In genomic region chr17:64540411-64540810, GRCm38 (mm10) we compare ENCODE assay signal across 21 mouse cellular contexts.
DNase-seq lines count a peak whose midpoint lies in the region; ATAC-seq and TF ChIP-seq lines count a peak whose summit lies in the region.
"Had no signal": no experiment of that assay in that cellular context is flagged by ENCODE, and none has a peak within 500 bp of the region (broad histone marks: within the 10 kb centered on the region; RNA-seq: fewer than 3 reads in every experiment).

No protein-coding gene starts in this region.

- H3K9me3 ChIP-seq in forebrain, embryonic 14.5 days (replicated peaks; ENCODE audit: control insufficient read depth, low read length) = no peaks in the 10 kb centered on the region
- no peaks in the 10 kb centered on the region for H3K9me3 ChIP-seq in forebrain, embryonic 12.5 days
- H3K9me3 ChIP-seq in midbrain, embryonic 12.5 days = no peaks in the 10 kb centered on the region
- no peaks in the 10 kb centered on the region for H3K9me3 ChIP-seq in midbrain, postnatal 0 days (ENCODE audit: low read length)
- H3K9me3 ChIP-seq in midbrain, embryonic 13.5 days = no peaks in the 10 kb centered on the region
- H3K9me3 ChIP-seq: embryonic facial prominence, embryonic 15.5 days; heart, embryonic 12.5 days; hindbrain, embryonic 10.5 days had no signal

- 79% methylated on average over 8 of the region's 8 CpGs for WGBS in forebrain, embryonic 14.5 days
- 81% methylated on average over 8 of the region's 8 CpGs for WGBS in forebrain, embryonic 12.5 days
- 62% methylated on average over 8 of the region's 8 CpGs for WGBS in midbrain, embryonic 12.5 days
- WGBS in midbrain, postnatal 0 days = 68% methylated on average over 8 of the region's 8 CpGs
- WGBS in midbrain, embryonic 13.5 days = 60% methylated on average over 8 of the region's 8 CpGs

- H3K4me2 ChIP-seq in forebrain, embryonic 14.5 days (ENCODE audit: low read length) = no peak overlapping the region
- no peak overlapping the region for H3K4me2 ChIP-seq in forebrain, embryonic 12.5 days
- H3K4me2 ChIP-seq in midbrain, embryonic 12.5 days (replicated peaks) = no peak overlapping the region
- H3K4me2 ChIP-seq in midbrain, postnatal 0 days (ENCODE audit: low read depth, low read length, poor library complexity, severe bottlenecking) = no peak overlapping the region
- no peak overlapping the region for H3K4me2 ChIP-seq in midbrain, embryonic 13.5 days (replicated peaks)
- H3K4me2 ChIP-seq: embryonic facial prominence, embryonic 15.5 days; heart, embryonic 12.5 days; hindbrain, embryonic 14.5 days had no signal

- peaks cover 4% of the 10 kb centered on the region; the same call in 1 of the 2 replicates for H3K4me1 ChIP-seq in forebrain, embryonic 14.5 days (ENCODE audit: control insufficient read depth, insufficient read depth, low read length)
- H3K4me1 ChIP-seq in forebrain, embryonic 12.5 days = peaks cover 20% of the 10 kb centered on the region; the same call in 1 of the 2 replicates
- H3K4me1 ChIP-seq in midbrain, embryonic 12.5 days = peaks cover 15% of the 10 kb centered on the region
- peaks cover 9% of the 10 kb centered on the region; the same call in 1 of the 2 replicates for H3K4me1 ChIP-seq in midbrain, postnatal 0 days (ENCODE audit: insufficient read depth, low read length)
- H3K4me1 ChIP-seq in midbrain, embryonic 13.5 days (replicated peaks) = peaks cover 24% of the 10 kb centered on the region
- H3K4me1 ChIP-seq: embryonic facial prominence, embryonic 15.5 days had no signal

- H3K27me3 ChIP-seq in forebrain, embryonic 14.5 days (replicated peaks; ENCODE audit: control insufficient read depth, insufficient read depth, low read length) = no peaks in the 10 kb centered on the region
- no peaks in the 10 kb centered on the region for H3K27me3 ChIP-seq in forebrain, embryonic 12.5 days
- H3K27me3 ChIP-seq in midbrain, embryonic 12.5 days = no peaks in the 10 kb centered on the region
- no peaks in the 10 kb centered on the region for H3K27me3 ChIP-seq in midbrain, postnatal 0 days (ENCODE audit: insufficient read depth, low read length)
- no peaks in the 10 kb centered on the region for H3K27me3 ChIP-seq in midbrain, embryonic 13.5 days
- H3K27me3 ChIP-seq: CH12.LX; embryonic facial prominence, embryonic 15.5 days; heart, embryonic 12.5 days had no signal

- no peak overlapping the region for H3K27ac ChIP-seq in forebrain, embryonic 14.5 days (ENCODE audit: low read depth, low read length)
- H3K27ac ChIP-seq in forebrain, embryonic 12.5 days = no peak overlapping the region
- no peak overlapping the region for H3K27ac ChIP-seq in midbrain, embryonic 12.5 days (replicated peaks)
- H3K27ac ChIP-seq in midbrain, postnatal 0 days (ENCODE audit: low read depth, low read length) = no peak overlapping the region
- no peak overlapping the region for H3K27ac ChIP-seq in midbrain, embryonic 13.5 days
- H3K27ac ChIP-seq: embryonic facial prominence, embryonic 15.5 days; gastrocnemius, adult 2 months; hindbrain, embryonic 10.5 days; hindbrain, embryonic 14.5 days had no signal

- no peak overlapping the region for H3K4me3 ChIP-seq in forebrain, embryonic 14.5 days (ENCODE audit: low read depth, low read length)
- H3K4me3 ChIP-seq in forebrain, embryonic 12.5 days (replicated peaks) = no peak overlapping the region
- H3K4me3 ChIP-seq in midbrain, embryonic 12.5 days = no peak overlapping the region
- H3K4me3 ChIP-seq in midbrain, postnatal 0 days (ENCODE audit: low read depth, low read length) = no peak overlapping the region
- no peak overlapping the region for H3K4me3 ChIP-seq in midbrain, embryonic 13.5 days (replicated peaks)
- H3K4me3 ChIP-seq: embryonic facial prominence, embryonic 15.5 days; erythroblast, embryonic 14.5 days; gastrocnemius, adult 2 months; heart, embryonic 12.5 days; hindbrain, embryonic 10.5 days had no signal

- TF ChIP-seq CTCF in midbrain, postnatal 0 days (IDR thresholded peaks at IDR 0.05) = no peak

- H3K9ac ChIP-seq in forebrain, embryonic 14.5 days (ENCODE audit: low read length) = no peak overlapping the region
- no peak overlapping the region for H3K9ac ChIP-seq in forebrain, embryonic 12.5 days
- H3K9ac ChIP-seq in midbrain, embryonic 12.5 days (replicated peaks) = no peak overlapping the region
- H3K9ac ChIP-seq in midbrain, postnatal 0 days (replicated peaks; ENCODE audit: low read length, poor library complexity, severe bottlenecking) = no peak overlapping the region
- H3K9ac ChIP-seq in midbrain, embryonic 13.5 days (replicated peaks) = no peak overlapping the region
- H3K9ac ChIP-seq: embryonic facial prominence, embryonic 15.5 days; heart, embryonic 12.5 days; hindbrain, embryonic 14.5 days had no signal

- DNase-seq in forebrain, embryonic 14.5 days (ENCODE audit: low spot score) = peak; percentile 48
- DNase-seq in midbrain, postnatal 0 days (ENCODE audit: low spot score) = no peak
- no peak for DNase-seq in left cerebral cortex, postnatal 4 days
- DNase-seq in left cerebral cortex, adult 18-20 months (ENCODE audit: low spot score in 2 of 2) = no peak
- DNase-seq: adrenal gland, postnatal 14 days; cerebellum, adult 18-20 months; cerebellum, postnatal 10 days; embryo, embryonic 11 days; gastrocnemius, adult 2 months; gastrocnemius, postnatal 25 days had no signal

- no peaks in the 10 kb centered on the region for H3K36me3 ChIP-seq in forebrain, embryonic 14.5 days (ENCODE audit: control insufficient read depth, insufficient read depth, low read length)
- no peaks in the 10 kb centered on the region for H3K36me3 ChIP-seq in forebrain, embryonic 12.5 days (replicated peaks)
- no peaks in the 10 kb centered on the region for H3K36me3 ChIP-seq in midbrain, embryonic 12.5 days
- no peaks in the 10 kb centered on the region for H3K36me3 ChIP-seq in midbrain, postnatal 0 days (ENCODE audit: insufficient read depth, low read length)
- no peaks in the 10 kb centered on the region for H3K36me3 ChIP-seq in midbrain, embryonic 13.5 days
- H3K36me3 ChIP-seq: embryonic facial prominence, embryonic 15.5 days; heart, embryonic 12.5 days; hindbrain, embryonic 10.5 days had no signal

- intact Hi-C loops in left cerebral cortex, postnatal 4 days (cut with DNase I) = no loop called here

- ATAC-seq in forebrain, embryonic 14.5 days = peak; percentile 74; the same call in 1 of the 2 replicates
- ATAC-seq in forebrain, embryonic 12.5 days (ENCODE audit: low FRiP score) = no peak
- ATAC-seq in midbrain, embryonic 12.5 days (ENCODE audit: low FRiP score, low read depth) = peak; percentile 41
- no peak for ATAC-seq in midbrain, postnatal 0 days (ENCODE audit: low FRiP score)
- ATAC-seq in midbrain, embryonic 13.5 days = peak; percentile 53; the same call in 1 of the 2 replicates
- ATAC-seq: activated CD4-positive, CD25-positive, alpha-beta regulatory T cell, adult 4 months; Patski had no signal

Comparison
In these comparisons a context has a peak if more than half of its experiments do, and no peak if none do; other contexts are left out.
1. ATAC-seq: peak in forebrain, embryonic 14.5 days (single experiment), midbrain, embryonic 12.5 days (single experiment) and midbrain, embryonic 13.5 days (single experiment); none in forebrain, embryonic 12.5 days (single experiment) and midbrain, postnatal 0 days (single experiment).